Mouse (Mus musculus): ENCODE results near the gene Eno4. TPM values are rescaled to one million over a fixed set of nuclear protein-coding genes. Genes with fewer than 3 reads are reported as not detected.

The Eno4 gene
- polyA plus RNA-seq, 1 experiment from 2014 or later: 2.7 TPM

DNA sequence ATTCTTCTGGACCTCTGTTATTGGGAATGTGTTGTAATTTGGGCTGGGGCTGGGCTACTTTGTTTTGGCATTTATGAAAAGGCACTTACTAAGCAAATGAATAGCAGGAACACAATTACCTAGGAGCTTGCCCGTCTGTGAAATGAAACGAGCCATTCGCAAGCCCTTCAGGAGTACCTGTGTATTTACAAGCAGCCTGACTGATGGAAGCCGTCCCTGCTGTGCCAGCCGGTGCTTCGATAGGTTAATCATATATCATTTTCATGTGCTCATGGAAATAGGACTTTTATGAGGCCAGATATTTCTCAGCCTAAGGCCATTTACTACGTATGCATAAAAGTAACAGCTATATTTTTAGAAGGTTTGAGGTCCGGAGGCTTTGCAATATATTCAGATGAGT lies 19.8 kb downstream of the Eno4 start:
- WGBS: 67% methylated on average over 8 of the region's 8 CpGs
- Histone ChIP-seq H3K9ac (replicated peaks; ENCODE audit: low read depth) (no peak overlapping the region), H3K4me1 (ENCODE audit: insufficient read depth, low read depth, low read length) (no peaks in the 10 kb centered on the region), H3K36me3 (ENCODE audit: insufficient read depth, low read length) (no peaks in the 10 kb centered on the region), H3K27ac (ENCODE audit: low read length) (no peak overlapping the region), H3K4me3 (ENCODE audit: low read depth, low read length) (no peak overlapping the region), H3K9me3 (ENCODE audit: low read length) (no peaks in the 10 kb centered on the region), H3K4me2 (replicated peaks; ENCODE audit: low read depth, low read length) (no peak overlapping the region), H3K27me3 (replicated peaks; ENCODE audit: insufficient read depth, low read length) (no peaks in the 10 kb centered on the region)
- no peak for DNase-seq (ENCODE audit: low spot score)
- ATAC-seq: no peak
- no peak for TF ChIP-seq CTCF (IDR thresholded peaks at IDR 0.05)
- no peak for TF ChIP-seq EP300 (IDR thresholded peaks at IDR 0.05)

DNA sequence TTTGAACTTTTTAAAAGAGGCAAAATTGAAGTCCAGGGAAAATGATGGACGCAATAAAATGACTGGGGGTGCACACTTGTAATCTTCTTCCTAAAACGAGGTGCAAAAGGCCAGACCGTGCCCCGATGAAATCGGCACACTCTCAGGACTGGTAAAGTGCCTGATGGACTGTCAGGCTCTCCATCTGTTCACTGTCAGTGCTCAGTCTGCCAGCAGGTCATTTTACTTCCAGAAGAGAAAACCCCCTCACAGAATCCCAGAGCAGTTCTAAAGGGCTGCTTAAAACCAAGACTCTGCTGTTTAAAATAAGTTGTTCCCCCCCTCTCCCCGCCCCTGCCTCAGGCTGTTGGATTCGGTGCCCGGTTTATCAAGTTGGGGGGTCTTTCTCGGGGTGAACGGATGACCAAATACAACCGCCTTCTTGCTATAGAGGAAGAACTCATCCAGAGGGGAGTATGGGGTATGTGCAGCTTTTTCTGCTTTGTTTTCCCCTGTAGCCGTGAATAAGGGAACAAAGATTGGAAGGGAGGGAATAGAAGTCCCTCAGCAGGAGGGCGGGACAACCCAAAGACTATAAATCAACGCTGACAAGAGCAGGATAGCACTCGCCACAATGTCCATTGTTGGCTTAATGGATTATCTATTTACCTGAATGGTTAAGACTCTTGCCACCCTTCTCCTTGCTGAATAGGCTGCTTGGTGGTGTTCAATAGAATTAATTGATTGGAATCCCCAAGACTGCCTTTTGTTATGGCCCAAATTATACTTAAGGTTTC lies 25.7 kb downstream of the Eno4 start:
- WGBS: 21% methylated on average over 15 of the region's 15 CpGs
- no peak for TF ChIP-seq EP300 (IDR thresholded peaks at IDR 0.05)
- no peak for TF ChIP-seq CTCF (IDR thresholded peaks at IDR 0.05)
- no peaks in the 10 kb centered on the region; the same call in 1 of the 2 replicates for H3K27me3 ChIP-seq (replicated peaks; ENCODE audit: insufficient read depth, low read length)
- no peaks in the 10 kb centered on the region for H3K9me3 ChIP-seq (ENCODE audit: low read length)
- no peak for ATAC-seq
- H3K36me3 ChIP-seq (ENCODE audit: insufficient read depth, low read length): no peaks in the 10 kb centered on the region
- DNase-seq (ENCODE audit: low spot score): no peak
- H3K9ac ChIP-seq (replicated peaks; ENCODE audit: low read depth): no peak overlapping the region
- H3K4me3 ChIP-seq (ENCODE audit: low read depth, low read length): no peak overlapping the region
- H3K4me1 ChIP-seq (ENCODE audit: insufficient read depth, low read depth, low read length): no peaks in the 10 kb centered on the region
- no peak overlapping the region for H3K27ac ChIP-seq (ENCODE audit: low read length)
- no peak overlapping the region for H3K4me2 ChIP-seq (replicated peaks; ENCODE audit: low read depth, low read length)

DNA sequence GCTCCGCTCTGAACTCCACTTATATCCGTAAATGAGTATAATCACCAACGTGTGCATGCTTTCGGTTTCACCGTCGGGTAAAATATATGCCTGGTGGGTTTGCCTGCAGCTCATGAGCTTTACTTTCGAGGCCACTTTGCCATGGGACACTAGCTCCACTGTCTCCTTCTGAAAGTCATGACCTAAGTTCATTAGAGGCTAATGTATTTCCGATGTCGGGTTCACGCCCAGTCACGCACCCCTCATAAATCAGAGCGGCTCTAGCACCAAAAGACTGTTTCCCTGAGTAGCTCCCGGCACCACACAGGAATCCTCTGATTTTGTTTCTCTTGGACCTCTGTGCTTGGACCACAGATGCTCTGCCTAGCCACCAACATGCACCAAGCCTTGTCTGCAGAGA lies 27.6 kb downstream of the Eno4 start:
- Histone ChIP-seq H3K27ac (ENCODE audit: low read length) (no peak overlapping the region), H3K4me1 (ENCODE audit: insufficient read depth, low read depth, low read length) (no peaks in the 10 kb centered on the region), H3K4me2 (replicated peaks; ENCODE audit: low read depth, low read length) (no peak overlapping the region), H3K9ac (replicated peaks; ENCODE audit: low read depth) (no peak overlapping the region), H3K4me3 (ENCODE audit: low read depth, low read length) (no peak overlapping the region), H3K9me3 (ENCODE audit: low read length) (no peaks in the 10 kb centered on the region), H3K27me3 (replicated peaks; ENCODE audit: insufficient read depth, low read length) (no peaks in the 10 kb centered on the region; the same call in 1 of the 2 replicates), H3K36me3 (ENCODE audit: insufficient read depth, low read length) (no peaks in the 10 kb centered on the region)
- TF ChIP-seq CTCF (IDR thresholded peaks at IDR 0.05): no peak
- TF ChIP-seq EP300 (IDR thresholded peaks at IDR 0.05): no peak
- ATAC-seq (no peak), DNase-seq (ENCODE audit: low spot score) (no peak)
- 64% methylated on average over 13 of the region's 13 CpGs for WGBS

DNA sequence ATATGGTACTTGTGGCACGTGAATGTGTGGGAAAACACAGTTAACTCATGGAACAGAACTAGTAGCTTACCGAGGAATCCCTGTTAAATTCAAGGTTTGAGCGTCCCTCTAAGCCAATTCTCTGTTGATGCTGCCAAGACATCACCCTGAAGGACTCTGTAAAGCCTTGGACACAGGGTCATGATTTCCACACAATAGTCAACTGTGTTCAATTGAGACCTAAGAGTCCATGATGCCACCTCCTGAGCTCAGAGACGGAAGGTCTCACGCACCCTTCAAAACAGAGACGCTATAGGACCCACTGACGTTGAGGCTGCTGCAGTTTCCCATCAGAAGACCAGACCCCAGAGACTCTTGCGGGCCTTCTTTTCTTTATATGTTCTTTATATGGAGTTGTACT lies 30.9 kb downstream of the Eno4 start:
- Histone ChIP-seq H3K4me3 (ENCODE audit: low read depth, low read length) (no peak overlapping the region), H3K4me1 (ENCODE audit: insufficient read depth, low read depth, low read length) (no peaks in the 10 kb centered on the region), H3K27me3 (replicated peaks; ENCODE audit: insufficient read depth, low read length) (no peaks in the 10 kb centered on the region), H3K4me2 (replicated peaks; ENCODE audit: low read depth, low read length) (no peak overlapping the region), H3K9me3 (ENCODE audit: low read length) (no peaks in the 10 kb centered on the region), H3K36me3 (ENCODE audit: insufficient read depth, low read length) (no peaks in the 10 kb centered on the region), H3K27ac (ENCODE audit: low read length) (no peak overlapping the region), H3K9ac (replicated peaks; ENCODE audit: low read depth) (no peak overlapping the region)
- DNase-seq (ENCODE audit: low spot score) (no peak), ATAC-seq (no peak)
- 91% methylated on average over 8 of the region's 8 CpGs for WGBS
- TF ChIP-seq CTCF (IDR thresholded peaks at IDR 0.05): no peak
- TF ChIP-seq EP300 (IDR thresholded peaks at IDR 0.05): no peak

DNA sequence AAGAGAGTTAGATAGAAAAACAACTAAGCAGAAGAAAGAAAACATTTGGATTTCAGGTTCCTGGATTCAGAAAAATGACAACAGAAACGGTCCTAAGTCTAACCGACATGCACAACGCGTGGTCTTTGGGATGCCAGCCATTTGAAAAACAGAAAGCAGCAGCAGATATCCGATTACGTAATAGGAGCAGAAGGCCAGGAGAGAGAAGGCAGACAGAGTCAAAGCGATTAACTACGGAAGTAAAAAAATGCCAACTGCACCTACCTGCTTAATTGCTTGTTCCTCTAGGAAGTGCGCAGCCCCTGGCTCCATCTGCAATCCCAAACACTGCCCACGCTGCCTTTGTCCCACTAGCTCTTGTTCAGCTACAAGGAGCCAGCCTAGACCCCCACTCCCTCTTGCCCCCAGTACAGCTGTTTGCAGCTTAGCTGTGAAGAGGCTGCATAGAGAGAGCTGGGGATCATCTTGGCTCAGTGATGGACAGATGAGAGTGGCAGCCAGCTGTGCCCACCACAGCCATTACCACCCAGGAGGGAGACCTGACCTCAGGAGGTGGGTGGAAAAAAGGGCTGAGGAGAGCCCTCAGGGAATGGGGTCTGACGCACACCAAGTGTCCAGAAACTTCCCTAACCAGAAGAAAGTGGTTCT lies 32.1 kb downstream of the Eno4 start:
- DNase-seq (ENCODE audit: low spot score) (no peak), ATAC-seq (no peak)
- H3K9ac ChIP-seq (replicated peaks; ENCODE audit: low read depth): no peak overlapping the region

GRCm38 (mm10) chr19:58978401-58979171 lies 35.4 kb downstream of the Eno4 start:
- no peak overlapping the region for H3K4me3 ChIP-seq (ENCODE audit: low read depth, low read length)
- no peaks in the 10 kb centered on the region for H3K27me3 ChIP-seq (replicated peaks; ENCODE audit: insufficient read depth, low read length)
- no peak for DNase-seq (ENCODE audit: low spot score)
- H3K4me1 ChIP-seq (ENCODE audit: insufficient read depth, low read depth, low read length): no peaks in the 10 kb centered on the region
- TF ChIP-seq CTCF (IDR thresholded peaks at IDR 0.05) (no peak), EP300 (IDR thresholded peaks at IDR 0.05) (no peak)
- H3K9ac ChIP-seq (replicated peaks; ENCODE audit: low read depth): no peak overlapping the region
- no peaks in the 10 kb centered on the region for H3K36me3 ChIP-seq (ENCODE audit: insufficient read depth, low read length)
- H3K4me2 ChIP-seq (replicated peaks; ENCODE audit: low read depth, low read length): no peak overlapping the region
- 65% methylated on average over 11 of the region's 11 CpGs for WGBS
- no peaks in the 10 kb centered on the region for H3K9me3 ChIP-seq (ENCODE audit: low read length)
- ATAC-seq: no peak
- H3K27ac ChIP-seq (ENCODE audit: low read length): no peak overlapping the region

More for the DNA sequence above, 32.1 kb downstream of the Eno4 start:
- no peaks in the 10 kb centered on the region for H3K9me3 ChIP-seq (ENCODE audit: low read length)
- TF ChIP-seq CTCF (IDR thresholded peaks at IDR 0.05): no peak
- TF ChIP-seq EP300 (IDR thresholded peaks at IDR 0.05): no peak
- no peak overlapping the region for H3K4me2 ChIP-seq (replicated peaks; ENCODE audit: low read depth, low read length)
- H3K4me1 ChIP-seq (ENCODE audit: insufficient read depth, low read depth, low read length): no peaks in the 10 kb centered on the region
- no peaks in the 10 kb centered on the region for H3K36me3 ChIP-seq (ENCODE audit: insufficient read depth, low read length)
- H3K27ac ChIP-seq (ENCODE audit: low read length): no peak overlapping the region
- no peak overlapping the region for H3K4me3 ChIP-seq (ENCODE audit: low read depth, low read length)
- H3K27me3 ChIP-seq (replicated peaks; ENCODE audit: insufficient read depth, low read length): no peaks in the 10 kb centered on the region
- WGBS: 74% methylated on average over 11 of the region's 11 CpGs

Data from lung, postnatal 0 days (tissue).